Mouse (Mus musculus): ENCODE measurements around the gene Ets2. TPM values are rescaled to one million over a fixed set of nuclear protein-coding genes. Genes with fewer than 3 reads are reported as not detected.

Ets2 gene
- polyA plus RNA-seq, 1 experiment from 2014 or later = 109 TPM

- no peak for ATAC-seq (ENCODE audit: insufficient number of reproducible peaks, low FRiP score, low TSS enrichment, low read depth)
- H3K36me3 ChIP-seq = peaks cover 81% of the 10 kb centered on the region
- 96% methylated on average over 6 of the region's 6 CpGs for WGBS
- 0 out of 2 replicates have a peak, but pooled peaks cover 3% of the 10 kb centered on the region for H3K9me3 ChIP-seq
- H3K27me3 ChIP-seq = no peaks in the 10 kb centered on the region
- H3K4me1 ChIP-seq = no peaks in the 10 kb centered on the region
- no peak overlapping the region for H3K27ac ChIP-seq
- no peak overlapping the region for H3K4me2 ChIP-seq
- H3K9ac ChIP-seq = no peak overlapping the region
- H3K4me3 ChIP-seq = no peak overlapping the region
Measured at GRCm38 (mm10) chr16:95717631-95718030, 15.8 kb downstream of the Ets2 start.

DNA sequence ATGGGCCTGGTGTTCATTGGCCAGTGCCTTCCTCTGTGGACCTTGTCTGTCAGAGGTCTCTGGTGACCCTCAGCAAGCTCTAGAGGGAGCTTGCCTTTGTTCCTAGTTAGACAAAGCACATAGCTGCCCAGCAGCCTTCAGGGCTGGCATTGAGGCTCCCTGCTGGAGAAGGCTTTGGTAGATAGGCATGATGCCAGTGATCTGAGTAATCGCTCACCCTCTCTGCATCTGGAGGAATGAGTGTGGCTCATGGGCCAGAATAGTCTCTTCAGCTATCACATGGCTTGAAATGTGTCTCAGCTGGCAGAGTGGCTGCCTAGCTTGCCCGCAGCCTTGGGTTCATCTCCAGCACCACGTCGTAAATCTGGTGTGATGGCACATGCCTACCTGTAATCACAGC, 16.2 kb downstream of the Ets2 start:
- Histone ChIP-seq H3K4me2 (no peak overlapping the region), H3K9me3 (0 out of 2 replicates have a peak, but pooled peaks cover 3% of the 10 kb centered on the region), H3K27me3 (no peaks in the 10 kb centered on the region), H3K4me1 (no peaks in the 10 kb centered on the region), H3K27ac (no peak overlapping the region), H3K36me3 (peaks cover 81% of the 10 kb centered on the region), H3K4me3 (no peak overlapping the region), H3K9ac (no peak overlapping the region)
- ATAC-seq (ENCODE audit: insufficient number of reproducible peaks, low FRiP score, low TSS enrichment, low read depth) = no peak
- 95% methylated on average over 4 of the region's 4 CpGs for WGBS

DNA sequence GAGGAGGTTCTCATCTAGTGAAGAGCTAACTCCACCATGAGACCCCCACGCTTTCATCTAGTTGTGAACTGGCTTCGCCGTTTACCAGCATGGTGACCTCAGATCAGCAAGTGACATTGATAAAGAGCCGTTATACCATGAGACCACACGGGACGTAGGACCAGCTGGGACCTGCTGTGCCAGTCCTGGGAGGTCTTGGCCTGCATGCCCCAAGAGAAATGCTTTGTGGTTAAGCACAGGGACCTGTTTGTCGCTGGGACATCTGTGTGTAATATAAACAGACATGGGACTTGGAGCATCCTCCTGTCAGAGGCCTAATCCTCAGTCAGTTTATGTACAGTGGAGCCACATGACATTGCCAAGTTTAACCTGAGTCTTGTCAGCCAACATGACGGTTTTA, 18.7 kb downstream of the Ets2 start:
- Histone ChIP-seq H3K27me3 (no peaks in the 10 kb centered on the region), H3K27ac (no peak overlapping the region), H3K9ac (no peak overlapping the region), H3K9me3 (0 out of 2 replicates have a peak, but pooled peaks cover 3% of the 10 kb centered on the region), H3K36me3 (peaks cover 60% of the 10 kb centered on the region), H3K4me3 (no peak overlapping the region), H3K4me1 (no peaks in the 10 kb centered on the region), H3K4me2 (no peak overlapping the region)
- 93% methylated on average over 8 of the region's 8 CpGs for WGBS
- ATAC-seq (ENCODE audit: insufficient number of reproducible peaks, low FRiP score, low TSS enrichment, low read depth) = no peak

- 89% methylated on average over 2 of the region's 2 CpGs for WGBS
- Histone ChIP-seq H3K4me2 (no peak overlapping the region), H3K4me1 (peaks cover 7% of the 10 kb centered on the region), H3K27me3 (no peaks in the 10 kb centered on the region), H3K4me3 (no peak overlapping the region), H3K9me3 (0 out of 2 replicates have a peak, but pooled peaks cover 3% of the 10 kb centered on the region), H3K36me3 (peaks cover 23% of the 10 kb centered on the region), H3K27ac (no peak overlapping the region), H3K9ac (no peak overlapping the region)
- ATAC-seq (ENCODE audit: insufficient number of reproducible peaks, low FRiP score, low TSS enrichment, low read depth) = no peak
Measured at GRCm38 (mm10) chr16:95724251-95724650, 22.4 kb downstream of the Ets2 start.

- 80% methylated on average over 5 of the region's 5 CpGs for WGBS
- no peaks in the 10 kb centered on the region for H3K27me3 ChIP-seq
- H3K4me1 ChIP-seq = peaks cover 9% of the 10 kb centered on the region
- H3K36me3 ChIP-seq = peaks cover 18% of the 10 kb centered on the region
- H3K27ac ChIP-seq = no peak overlapping the region
- no peak overlapping the region for H3K9ac ChIP-seq
- no peak overlapping the region for H3K4me3 ChIP-seq
- no peak overlapping the region for H3K4me2 ChIP-seq
- 0 out of 2 replicates have a peak, but pooled peaks cover 3% of the 10 kb centered on the region for H3K9me3 ChIP-seq
- no peak for ATAC-seq (ENCODE audit: insufficient number of reproducible peaks, low FRiP score, low TSS enrichment, low read depth)
Measured at GRCm38 (mm10) chr16:95724776-95725175, 22.9 kb downstream of the Ets2 start.

DNA sequence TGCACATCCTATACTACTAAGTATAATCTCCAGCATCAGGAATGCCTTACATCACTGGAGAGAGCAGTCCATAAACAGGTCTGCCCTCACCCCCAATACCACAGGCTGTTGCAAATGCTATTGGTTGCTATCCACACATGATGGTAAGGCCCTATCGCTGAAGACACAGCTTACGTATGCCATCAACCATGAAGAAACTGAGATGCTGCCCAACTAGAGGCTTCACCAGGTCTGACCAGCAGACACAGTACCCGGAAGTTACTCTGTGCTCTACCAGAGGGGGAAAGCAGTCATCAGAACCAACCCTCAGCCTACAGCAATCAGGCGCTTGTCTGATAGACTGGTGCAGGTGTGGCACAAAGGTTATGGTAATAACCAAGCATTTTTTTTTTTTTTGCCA, 24.9 kb downstream of the Ets2 start:
- Histone ChIP-seq H3K4me2 (no peak overlapping the region), H3K27ac (no peak overlapping the region), H3K27me3 (no peaks in the 10 kb centered on the region), H3K36me3 (no peaks in the 10 kb centered on the region), H3K4me1 (peaks cover 9% of the 10 kb centered on the region), H3K4me3 (no peak overlapping the region), H3K9me3 (no peaks in the 10 kb centered on the region), H3K9ac (no peak overlapping the region)
- ATAC-seq (ENCODE audit: insufficient number of reproducible peaks, low FRiP score, low TSS enrichment, low read depth) = no peak
- 90% methylated on average over 4 of the region's 4 CpGs for WGBS

DNA sequence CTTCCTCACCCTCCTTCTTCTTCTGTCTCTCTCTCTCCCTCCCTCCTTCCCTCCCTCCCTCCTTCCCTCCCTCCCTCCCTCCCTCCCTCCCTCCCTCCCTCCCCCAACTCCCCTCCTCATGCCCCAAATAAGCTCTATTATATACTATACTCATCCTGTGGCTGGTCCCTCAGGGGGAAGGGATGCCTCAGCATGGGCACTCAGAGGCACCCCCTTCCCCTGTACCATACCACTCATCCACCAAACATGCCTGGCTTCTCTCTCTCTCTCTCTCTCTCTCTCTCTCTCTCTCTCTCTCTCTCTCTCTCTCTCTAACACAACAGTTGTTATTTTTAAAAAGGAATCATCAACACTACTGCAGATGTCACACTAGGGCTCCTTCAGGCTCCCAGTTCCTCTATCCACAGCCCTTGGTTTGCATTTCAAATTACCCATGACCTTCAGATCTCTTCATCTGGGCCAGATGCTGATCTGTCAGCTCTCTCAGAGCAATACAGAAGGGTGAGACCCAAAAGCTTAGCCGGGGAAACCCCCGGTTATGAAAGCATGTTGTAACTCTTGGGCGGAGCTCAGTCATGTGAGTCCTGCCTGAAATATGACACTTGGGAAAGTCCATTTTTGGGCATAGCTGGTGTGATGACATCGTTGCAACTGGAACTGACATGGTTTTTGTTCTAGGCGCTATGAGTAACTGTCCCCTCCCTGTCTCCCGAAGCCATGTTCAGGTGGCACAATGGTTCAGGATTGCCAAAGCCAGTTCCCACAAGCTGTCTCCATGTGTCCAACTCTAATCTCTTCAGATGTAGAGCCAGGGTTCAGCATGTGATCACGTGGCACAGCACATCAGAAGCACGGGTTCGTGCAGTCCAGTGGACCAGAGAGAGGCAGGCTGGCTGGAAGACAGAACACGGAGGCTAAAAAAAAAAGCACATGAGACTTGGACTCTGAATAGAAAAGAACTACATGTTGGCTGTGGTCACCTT, 26.9 kb downstream of the Ets2 start:
- H3K36me3 ChIP-seq = no peaks in the 10 kb centered on the region
- WGBS = 53% methylated on average over 10 of the region's 10 CpGs
- H3K4me2 ChIP-seq = peak overlapping the region; percentile 12; the same call in 1 of the 2 replicates
- no peak overlapping the region for H3K9ac ChIP-seq
- H3K27ac ChIP-seq = no peak overlapping the region
- peaks cover 9% of the 10 kb centered on the region for H3K4me1 ChIP-seq
- ATAC-seq (ENCODE audit: insufficient number of reproducible peaks, low FRiP score, low TSS enrichment, low read depth) = peak; percentile 68
- no peaks in the 10 kb centered on the region for H3K9me3 ChIP-seq
- no peaks in the 10 kb centered on the region for H3K27me3 ChIP-seq
- H3K4me3 ChIP-seq = no peak overlapping the region

DNA sequence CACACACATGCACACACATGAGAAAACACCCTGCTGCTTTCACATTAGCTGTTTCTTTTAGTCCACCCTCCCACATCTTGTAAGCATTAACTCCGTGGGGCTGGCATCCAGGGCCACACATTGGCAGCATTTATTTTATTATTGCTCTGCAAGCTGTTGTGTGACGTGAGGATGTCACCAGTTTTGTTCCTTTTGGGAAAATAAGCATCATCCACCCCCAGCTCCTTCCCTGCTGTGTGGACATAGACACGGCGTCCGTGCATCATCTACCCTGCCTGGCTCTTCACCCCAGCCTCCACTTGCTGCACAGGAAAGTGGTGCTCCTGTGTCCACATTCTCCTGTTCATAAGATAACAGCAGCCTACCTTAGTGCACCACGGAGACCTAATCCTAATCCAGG, 27.9 kb downstream of the Ets2 start:
- Histone ChIP-seq H3K4me1 (peaks cover 9% of the 10 kb centered on the region), H3K36me3 (no peaks in the 10 kb centered on the region), H3K9ac (no peak overlapping the region), H3K27ac (no peak overlapping the region), H3K4me3 (no peak overlapping the region), H3K4me2 (no peak overlapping the region), H3K9me3 (no peaks in the 10 kb centered on the region), H3K27me3 (no peaks in the 10 kb centered on the region)
- ATAC-seq (ENCODE audit: insufficient number of reproducible peaks, low FRiP score, low TSS enrichment, low read depth) = no peak
- 62% methylated on average over 6 of the region's 6 CpGs for WGBS

GRCm38 (mm10) chr16:95734785-95735184, 32.9 kb downstream of the Ets2 start:
- Histone ChIP-seq H3K27me3 (no peaks in the 10 kb centered on the region), H3K4me1 (no peaks in the 10 kb centered on the region), H3K4me3 (no peak overlapping the region), H3K36me3 (no peaks in the 10 kb centered on the region), H3K9me3 (no peaks in the 10 kb centered on the region), H3K4me2 (no peak overlapping the region), H3K9ac (no peak overlapping the region), H3K27ac (no peak overlapping the region)
- ATAC-seq (ENCODE audit: insufficient number of reproducible peaks, low FRiP score, low TSS enrichment, low read depth) = no peak
- 75% methylated on average over 2 of the region's 2 CpGs for WGBS

GRCm38 (mm10) chr16:95736059-95736458, 34.2 kb downstream of the Ets2 start:
- Histone ChIP-seq H3K4me1 (no peaks in the 10 kb centered on the region), H3K4me2 (no peak overlapping the region), H3K9me3 (no peaks in the 10 kb centered on the region), H3K27ac (no peak overlapping the region), H3K4me3 (no peak overlapping the region), H3K36me3 (no peaks in the 10 kb centered on the region), H3K27me3 (no peaks in the 10 kb centered on the region), H3K9ac (no peak overlapping the region)
- no peak; the same call in 1 of the 2 replicates for ATAC-seq (ENCODE audit: insufficient number of reproducible peaks, low FRiP score, low TSS enrichment, low read depth)

DNA sequence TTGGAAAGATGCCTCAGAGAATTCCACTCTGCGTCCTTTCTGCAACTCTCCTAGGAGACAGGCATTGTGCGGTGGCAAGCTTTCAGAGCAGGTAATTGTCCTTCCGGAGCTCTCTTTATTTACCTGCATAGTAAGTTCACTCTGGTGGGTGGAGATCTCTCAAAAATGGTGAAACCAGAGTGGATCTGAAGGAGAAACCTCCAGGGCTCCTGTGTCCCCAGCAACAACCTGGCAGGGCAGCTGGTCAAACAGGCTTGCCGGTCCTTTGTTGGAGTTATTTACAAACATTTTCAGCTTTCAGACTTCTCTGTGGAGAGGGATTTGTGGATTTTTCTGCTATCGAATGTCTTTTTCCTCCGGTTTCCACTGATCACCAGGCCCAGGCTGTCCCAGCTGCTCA, 34.6 kb downstream of the Ets2 start:
- no peak overlapping the region for H3K4me2 ChIP-seq
- no peak for ATAC-seq (ENCODE audit: insufficient number of reproducible peaks, low FRiP score, low TSS enrichment, low read depth)
- 80% methylated on average over 6 of the region's 6 CpGs for WGBS
- no peaks in the 10 kb centered on the region for H3K9me3 ChIP-seq
- H3K27ac ChIP-seq = no peak overlapping the region
- no peaks in the 10 kb centered on the region for H3K27me3 ChIP-seq
- H3K4me1 ChIP-seq = 0 out of 2 replicates have a peak, but pooled peaks cover 4% of the 10 kb centered on the region
- no peak overlapping the region for H3K9ac ChIP-seq
- H3K4me3 ChIP-seq = no peak overlapping the region
- no peaks in the 10 kb centered on the region for H3K36me3 ChIP-seq

GRCm38 (mm10) chr16:95739522-95739921, 37.6 kb downstream of the Ets2 start:
- Histone ChIP-seq H3K9ac (no peak overlapping the region), H3K4me1 (0 out of 2 replicates have a peak, but pooled peaks cover 5% of the 10 kb centered on the region), H3K4me2 (no peak overlapping the region), H3K4me3 (no peak overlapping the region), H3K9me3 (no peaks in the 10 kb centered on the region), H3K36me3 (no peaks in the 10 kb centered on the region), H3K27ac (no peak overlapping the region), H3K27me3 (no peaks in the 10 kb centered on the region)
- ATAC-seq (ENCODE audit: insufficient number of reproducible peaks, low FRiP score, low TSS enrichment, low read depth) = no peak
- 63% methylated on average over 6 of the region's 6 CpGs for WGBS

Data from limb, embryonic 15.5 days (tissue).